Mouse (Mus musculus) liver, embryonic 14.5 days (tissue): ENCODE results near the gene Lmln. TPM values are rescaled to one million over a fixed set of nuclear protein-coding genes. Genes with fewer than 3 reads are reported as not detected.

Experiments used
- ATAC-seq: fragments of 200-750 bp; cut with Nextera tagmentation; 2 replicates; pipeline ENCODE4 v1.8.0; 2017; ENCODE audit warnings: moderate number of reproducible peaks, mild to moderate bottlenecking, moderate library complexity; ENCODE audit not compliant: insufficient read depth
- DNase-seq, 3 experiments: peaks; one replicate each; pipeline ENCODE4 v3.0.0-alpha.2; 2012 to 2013; ENCODE audit warnings: low read depth in 3 of 3, low spot score in 3 of 3
- H3K27ac ChIP-seq: fragments of 300-500 bp; sonication (generic); 2 replicates; pipeline ENCODE4 v1.5.1; 2014; ENCODE audit warnings: moderate library complexity, mild to moderate bottlenecking, control low read depth, inconsistent platforms
- H3K27me3 ChIP-seq: fragments of 300-500 bp; sonication (generic); 2 replicates; pipeline ENCODE4 v1.6.1; 2014; ENCODE audit warnings: mild to moderate bottlenecking, low read length, moderate library complexity; ENCODE audit not compliant: control insufficient read depth, insufficient read depth
- H3K36me3 ChIP-seq: fragments of 300-500 bp; sonication (generic); replicated peaks from 2 replicates; pipeline ENCODE4 v1.6.1; 2014; ENCODE audit warnings: low read depth; ENCODE audit not compliant: control insufficient read depth, insufficient read depth
- H3K4me1 ChIP-seq, 2 experiments: fragments of 200-500 bp in 1 of 2; fragments of 300-500 bp in 1 of 2; sonication (generic) in 1 of 2; replicated peaks; 2 replicates each; pipeline ENCODE4 v1.6.1; 2012 to 2014; ENCODE audit warnings: antibody characterized with exemption in 1 of 2, inconsistent platforms in 1 of 2, low read length in 1 of 2; ENCODE audit not compliant: control insufficient read depth in 2 of 2, insufficient read depth in 2 of 2
- H3K4me2 ChIP-seq: fragments of 300-500 bp; sonication (generic); 2 replicates; pipeline ENCODE4 v1.6.1; 2014; ENCODE audit warnings: low read depth, mild to moderate bottlenecking, control low read depth, moderate library complexity
- H3K4me3 ChIP-seq, 2 experiments: fragments of 200-500 bp in 1 of 2; fragments of 300-500 bp in 1 of 2; sonication (generic) in 1 of 2; 2 replicates each; pipeline ENCODE4 v1.5.1; 2012 to 2014; ENCODE audit warnings: low read depth in 2 of 2, low read length in 2 of 2, mild to moderate bottlenecking in 2 of 2, control low read depth in 1 of 2, inconsistent platforms in 1 of 2, moderate library complexity in 1 of 2; ENCODE audit not compliant: insufficient read depth in 1 of 2
- H3K9ac ChIP-seq: fragments of 300-500 bp; sonication (generic); replicated peaks from 2 replicates; pipeline ENCODE4 v1.6.1; 2014; ENCODE audit warnings: mild to moderate bottlenecking, control low read depth, moderate library complexity
- H3K9me3 ChIP-seq: fragments of 300-500 bp; sonication (generic); 2 replicates; pipeline ENCODE4 v1.6.1; 2016; ENCODE audit warnings: low read length, mixed read lengths; ENCODE audit not compliant: control insufficient read depth
- CTCF ChIP-seq: IDR thresholded peaks from 2 replicates; pipeline ENCODE4 v1.5.1; 2016; ENCODE audit warnings: antibody characterized with exemption, low read depth, control low read depth
- EP300 ChIP-seq: IDR thresholded peaks from 2 replicates; pipeline ENCODE4 v1.6.1; 2016; ENCODE audit warnings: antibody characterized with exemption, low read depth
- WGBS: fragments of 180-500 bp; shearing (Covaris S2); extraction: QIAGEN DNeasy Blood & Tissue Kit; methylation state at CpG from one replicate; pipeline ENCODE4 v1.1.7; 2014; ENCODE audit not compliant: insufficient replicate concordance; 5-methylcytosine and 5-hydroxymethylcytosine counted together
- polyA plus RNA-seq, 2 experiments: library from polyadenylated mRNA; depleted of rRNA in 1 of 2; stranded (reverse) in 1 of 2; unstranded in 1 of 2; fragments of >200 nt; fragmentation: Nextera tagmentation in 1 of 2; extraction: Ambion mirVana in 1 of 2; gene quantifications; 2 replicates each; pipeline versions ENCODE4 v1.2.1 to v1.2.3; 2012 to 2014

Lmln gene
- polyA plus RNA-seq, 2 experiments, result 0.32 to 0.75 TPM

GRCm38 (mm10) chr16:33151558-33151957 lies 89.2 kb downstream of the Lmln start:
- peaks cover 0 to 2% of the 10 kb centered on the region in 2 experiments; a peak in 1 of 4 replicates for H3K4me1 ChIP-seq
- no peaks in the 10 kb centered on the region for H3K27me3 ChIP-seq
- no peaks in the 10 kb centered on the region for H3K36me3 ChIP-seq
- H3K4me2 ChIP-seq, result no peak overlapping the region
- no peak for TF ChIP-seq EP300
- no peak for TF ChIP-seq CTCF
- no peaks in the 10 kb centered on the region for H3K9me3 ChIP-seq
- ATAC-seq, result no peak
- H3K4me3 ChIP-seq, result no peak overlapping the region
- no peak for DNase-seq
- no peak overlapping the region for H3K9ac ChIP-seq
- no peak overlapping the region for H3K27ac ChIP-seq
- WGBS, result 58% methylated on average over 8 of the region's 8 CpGs

GRCm38 (mm10) chr16:33154992-33155391 lies 92.7 kb downstream of the Lmln start:
- peak; percentile 10 to 16 (median 14) for DNase-seq
- Histone ChIP-seq H3K27me3 (no peaks in the 10 kb centered on the region), H3K27ac (no peak overlapping the region), H3K4me3 (no peak overlapping the region), H3K4me2 (no peak overlapping the region), H3K9ac (no peak overlapping the region), H3K9me3 (no peaks in the 10 kb centered on the region), H3K36me3 (no peaks in the 10 kb centered on the region), H3K4me1 (peaks cover 0 to 2% of the 10 kb centered on the region in 2 experiments; a peak in 1 of 4 replicates)
- 34% methylated on average over 4 of the region's 4 CpGs for WGBS
- TF ChIP-seq EP300, result no peak
- peak; percentile 31; the same call in 1 of the 2 replicates for TF ChIP-seq CTCF
- ATAC-seq, result no peak

- no peak for ATAC-seq
- H3K27me3 ChIP-seq, result no peaks in the 10 kb centered on the region
- no peak overlapping the region for H3K4me2 ChIP-seq
- 76% methylated on average over 11 of the region's 11 CpGs for WGBS
- TF ChIP-seq CTCF (no peak), EP300 (no peak)
- H3K9ac ChIP-seq, result no peak overlapping the region
- H3K36me3 ChIP-seq, result no peaks in the 10 kb centered on the region
- no peak for DNase-seq
- no peak overlapping the region for H3K27ac ChIP-seq
- H3K4me3 ChIP-seq, result no peak overlapping the region
- no peaks in the 10 kb centered on the region for H3K4me1 ChIP-seq
- no peaks in the 10 kb centered on the region for H3K9me3 ChIP-seq
Observed at GRCm38 (mm10) chr16:33158006-33158405, 95.7 kb downstream of the Lmln start.

GRCm38 (mm10) chr16:33158590-33159071 lies 96.3 kb downstream of the Lmln start:
- Histone ChIP-seq H3K27ac (no peak overlapping the region), H3K4me1 (no peaks in the 10 kb centered on the region), H3K9ac (no peak overlapping the region), H3K27me3 (no peaks in the 10 kb centered on the region), H3K4me2 (no peak overlapping the region), H3K9me3 (no peaks in the 10 kb centered on the region), H3K36me3 (no peaks in the 10 kb centered on the region), H3K4me3 (no peak overlapping the region)
- no peak for TF ChIP-seq EP300
- TF ChIP-seq CTCF, result no peak
- DNase-seq (no peak), ATAC-seq (no peak)
- 51% methylated on average over 14 of the region's 14 CpGs for WGBS

GRCm38 (mm10) chr16:33159363-33159762 lies 97.0 kb downstream of the Lmln start:
- Histone ChIP-seq H3K27ac (no peak overlapping the region), H3K4me2 (no peak overlapping the region), H3K36me3 (no peaks in the 10 kb centered on the region), H3K9ac (no peak overlapping the region), H3K4me1 (no peaks in the 10 kb centered on the region), H3K27me3 (no peaks in the 10 kb centered on the region), H3K9me3 (no peaks in the 10 kb centered on the region), H3K4me3 (no peak overlapping the region)
- ATAC-seq, result no peak
- WGBS, result 76% methylated on average over 2 of the region's 2 CpGs
- no peak for TF ChIP-seq EP300
- TF ChIP-seq CTCF, result no peak
- no peak for DNase-seq
